Mouse (Mus musculus) CH12.LX (cell line): ENCODE measurements around the gene Asz1.

Experiments used
- BHLHE40 ChIP-seq: IDR thresholded peaks from 2 replicates; pipeline ENCODE4 v1.6.1; 2011; ENCODE audit warnings: mild to moderate bottlenecking, low read depth, low read length, improper control_type of control experiment
- CTCF ChIP-seq, 2 experiments: IDR thresholded peaks in 1 of 2; conservative IDR thresholded peaks in 1 of 2; 2 replicates each; pipeline ENCODE4 v1.5.1; 2011 to 2012; ENCODE audit warnings: low read depth in 2 of 2, low read length in 2 of 2, improper control_type of control experiment in 1 of 2, inconsistent platforms in 1 of 2, mild to moderate bottlenecking in 1 of 2, moderate library complexity in 1 of 2
- E2F4 ChIP-seq: IDR thresholded peaks from 2 replicates; pipeline ENCODE4 v1.6.1; 2011; ENCODE audit warnings: low read depth, low read length, improper control_type of control experiment; ENCODE audit not compliant: insufficient replicate concordance
- EP300 ChIP-seq: IDR thresholded peaks from 2 replicates; pipeline ENCODE4 v1.6.1; 2011; ENCODE audit warnings: low read length, improper control_type of control experiment
- MAX ChIP-seq: IDR thresholded peaks from 2 replicates; pipeline ENCODE4 v1.6.1; 2011; ENCODE audit warnings: low read length, improper control_type of control experiment
- MEF2A ChIP-seq: IDR thresholded peaks from 2 replicates; pipeline ENCODE4 v1.6.1; 2014; ENCODE audit warnings: low read depth, mild to moderate bottlenecking, inconsistent platforms, low read length, improper control_type of control experiment, borderline replicate concordance
- POLR2A ChIP-seq: IDR thresholded peaks from 2 replicates; pipeline ENCODE4 v1.6.1; 2011; ENCODE audit warnings: low read depth, mild to moderate bottlenecking, improper control_type of control experiment, low read length
- SIN3A ChIP-seq: IDR thresholded peaks from 2 replicates; pipeline ENCODE4 v1.6.1; 2012; ENCODE audit warnings: low read length, improper control_type of control experiment, inconsistent platforms
- TCF12 ChIP-seq: IDR thresholded peaks from 2 replicates; pipeline ENCODE4 v1.6.1; 2014; ENCODE audit warnings: low read depth, mild to moderate bottlenecking, inconsistent platforms, low read length, improper control_type of control experiment

GRCm38 (mm10) chr6:18076577-18076976, 32.3 kb downstream of the Asz1 start:
- no peak for TF ChIP-seq POLR2A
- no peak for TF ChIP-seq E2F4
- TF ChIP-seq TCF12: no peak
- TF ChIP-seq EP300: no peak
- no peak for TF ChIP-seq CTCF (conservative IDR thresholded peaks at IDR 0.05 in 1 of 2, IDR thresholded peaks at IDR 0.05 in 1 of 2; ENCODE audit: low read depth in 2 of 2, low read length in 2 of 2)
- TF ChIP-seq MAX: no peak
- TF ChIP-seq BHLHE40: no peak
- no peak for TF ChIP-seq SIN3A
- no peak for TF ChIP-seq MEF2A
